Mouse (Mus musculus) urinary bladder, postnatal 10 days (tissue): Measurements from ENCODE around the gene Tmppe.

ENCODE experiments used
- DNase-seq: peaks from one replicate; pipeline ENCODE4 v3.0.0; 2022; ENCODE audit warnings: low spot score

Tmppe gene

DNA sequence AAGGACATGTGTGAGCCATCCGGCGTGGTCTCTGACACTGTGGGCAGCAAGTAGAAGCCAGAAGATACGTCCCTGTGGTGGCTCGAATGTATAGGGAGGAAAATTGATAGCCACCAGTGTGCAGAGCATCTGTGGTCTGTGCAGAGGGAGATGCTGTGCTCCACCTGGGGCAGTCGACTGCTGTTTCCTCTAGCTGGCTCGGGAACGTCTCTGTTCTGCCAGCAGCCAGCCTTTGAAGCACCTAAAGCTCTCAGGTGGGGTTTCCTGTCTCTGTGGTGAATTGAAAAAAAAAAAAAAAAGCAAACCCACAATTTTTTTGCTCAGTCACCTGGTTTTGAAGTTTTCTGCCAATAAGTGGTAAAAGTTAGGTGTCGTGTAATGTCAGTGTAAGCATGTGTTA, 42.4 kb downstream of the Tmppe start:
- DNase-seq, result no peak

DNA sequence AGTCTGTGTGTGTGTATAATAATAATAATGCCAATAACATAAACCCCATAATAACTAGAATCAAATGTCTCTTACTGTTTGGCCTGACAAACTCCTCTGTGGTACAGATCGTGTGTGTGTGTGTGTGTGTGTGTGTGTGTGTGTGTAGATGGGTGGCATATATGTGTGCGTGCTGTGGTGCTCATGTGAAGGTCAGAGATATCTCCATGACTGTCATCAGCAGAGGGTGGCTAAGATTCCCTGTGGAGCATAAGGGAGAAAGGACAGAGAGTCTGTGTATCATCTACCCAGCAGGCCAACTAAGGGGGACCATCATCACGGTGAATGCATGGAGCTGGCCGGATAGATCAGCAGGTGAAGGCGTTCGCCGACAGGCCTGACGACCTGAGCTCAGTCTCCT, 46.0 kb downstream of the Tmppe start:
- no peak for DNase-seq

- DNase-seq, result no peak
These were observed 47.8 kb downstream of the Tmppe start for GRCm38 (mm10) chr9:114448700-114449099.

DNA sequence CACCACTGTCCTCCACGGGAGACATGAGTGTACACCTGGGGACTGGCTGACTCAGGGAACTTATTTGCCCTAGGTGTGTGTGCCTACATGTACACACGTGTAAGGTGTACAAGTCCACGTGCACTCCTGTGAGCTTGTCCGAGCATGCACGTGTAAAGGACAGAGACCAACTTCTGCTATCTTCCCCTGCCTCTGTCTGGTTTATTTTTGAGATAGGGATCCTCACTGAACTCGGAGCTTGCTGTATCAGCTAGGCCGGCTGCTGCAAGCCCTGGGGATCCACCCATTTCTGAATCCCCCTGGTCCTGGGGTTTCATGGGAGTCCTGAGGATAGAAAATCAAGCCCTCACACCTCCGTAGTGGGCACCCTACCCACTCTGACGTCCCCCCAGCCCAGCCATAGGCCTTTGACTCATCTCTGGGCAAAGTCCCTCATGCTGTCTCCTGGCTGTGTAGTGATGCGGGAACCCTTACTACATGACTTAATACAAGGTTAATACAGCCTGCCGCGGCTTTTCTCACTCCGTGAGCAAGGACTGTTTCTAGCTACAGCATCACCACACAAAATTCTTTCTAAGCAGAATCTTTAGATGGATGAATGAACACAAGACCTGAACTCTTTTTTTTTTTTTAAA, 48.3 kb downstream of the Tmppe start:
- no peak for DNase-seq

GRCm38 (mm10) chr9:114451615-114452014, 50.7 kb downstream of the Tmppe start:
- DNase-seq, result no peak

GRCm38 (mm10) chr9:114452418-114452817, 51.5 kb downstream of the Tmppe start:
- DNase-seq, result no peak

GRCm38 (mm10) chr9:114455420-114455819, 54.5 kb downstream of the Tmppe start:
- no peak for DNase-seq
